ENCODE assay signal across 8 mouse cellular contexts in genomic region chr6:73368047-73368835, GRCm38 (mm10).
DNase-seq lines count a peak whose midpoint lies in the region; ATAC-seq lines count a peak whose summit lies in the region.

No protein-coding gene starts in this region.

- 13% methylated on average over 21 of the region's 21 CpGs for WGBS in limb, embryonic 11.5 days

- H3K27ac ChIP-seq in limb, embryonic 11.5 days (replicated peaks; ENCODE audit: low read depth, low read length), result no peak overlapping the region

- H3K4me3 ChIP-seq in limb, embryonic 11.5 days (ENCODE audit: low read depth, low read length), result no peak overlapping the region

- no peaks in the 10 kb centered on the region for H3K9me3 ChIP-seq in limb, embryonic 11.5 days (ENCODE audit: control insufficient read depth, low read length)

- no peak for ATAC-seq in limb, embryonic 11.5 days (ENCODE audit: insufficient number of reproducible peaks, low FRiP score, low TSS enrichment, low read depth)

- H3K4me1 ChIP-seq in limb, embryonic 11.5 days (ENCODE audit: control insufficient read depth, insufficient read depth, low read length), result no peaks in the 10 kb centered on the region

- no peaks in the 10 kb centered on the region for H3K36me3 ChIP-seq in limb, embryonic 11.5 days (ENCODE audit: control insufficient read depth, insufficient read depth, low read length)

- peak; percentile 18 for DNase-seq in adrenal gland, adult 2 months
- DNase-seq in adrenal gland, adult 8-10 months, result no peak
- DNase-seq in 3T3-L1 (ENCODE audit: low read depth, low spot score), result peak; percentile 50
- peak; percentile 7 for DNase-seq in fibroblast of lung, adult 2 months (ENCODE audit: low read depth)
- peak; percentile 28 for DNase-seq in limb, embryonic 11.5 days (ENCODE audit: low spot score)
- no peak for DNase-seq in spleen, postnatal 36 days (ENCODE audit: low spot score in 2 of 2)
- DNase-seq in testis, postnatal 14 days (ENCODE audit: low spot score), result no peak
- DNase-seq in gastrocnemius, postnatal 4 days (ENCODE audit: low spot score in 2 of 2), result no peak

- H3K9ac ChIP-seq in limb, embryonic 11.5 days (ENCODE audit: low read length), result no peak overlapping the region

- peak overlapping the region; percentile 8; the same call in 1 of the 2 replicates for H3K4me2 ChIP-seq in limb, embryonic 11.5 days (ENCODE audit: low read depth, severe bottlenecking)

- no peaks in the 10 kb centered on the region; the same call in 1 of the 2 replicates for H3K27me3 ChIP-seq in limb, embryonic 11.5 days (ENCODE audit: control insufficient read depth, insufficient read depth, low read length)

Comparison
In these comparisons a context has a peak if more than half of its experiments do, and no peak if none do; other contexts are left out.
1. DNase-seq: peak in adrenal gland, adult 2 months (single experiment), 3T3-L1 (single experiment), fibroblast of lung, adult 2 months (single experiment) and limb, embryonic 11.5 days (single experiment); none in adrenal gland, adult 8-10 months (single experiment), spleen, postnatal 36 days (0 of 2), testis, postnatal 14 days (single experiment) and gastrocnemius, postnatal 4 days (0 of 2).